ENCODE assay signal across 8 mouse cellular contexts in genomic region chr5:5343267-5343666, GRCm38 (mm10).
DNase-seq lines count a peak whose midpoint lies in the region; ATAC-seq lines count a peak whose summit lies in the region.

No protein-coding gene starts in this region.

- H3K9me3 ChIP-seq in kidney, embryonic 16.5 days (ENCODE audit: low read length) = peaks cover 3% of the 10 kb centered on the region
- H3K9me3 ChIP-seq in forebrain, embryonic 15.5 days = no peaks in the 10 kb centered on the region

- no peak overlapping the region for H3K4me3 ChIP-seq in kidney, embryonic 16.5 days (ENCODE audit: low read length)
- no peak overlapping the region for H3K4me3 ChIP-seq in forebrain, embryonic 15.5 days

- no peaks in the 10 kb centered on the region for H3K27me3 ChIP-seq in kidney, embryonic 16.5 days (ENCODE audit: insufficient read depth, low read length)
- no peaks in the 10 kb centered on the region for H3K27me3 ChIP-seq in forebrain, embryonic 15.5 days

- H3K27ac ChIP-seq in kidney, embryonic 16.5 days (ENCODE audit: low read length) = peak overlapping the region; percentile 76
- peak overlapping the region; percentile 81 for H3K27ac ChIP-seq in forebrain, embryonic 15.5 days (replicated peaks)

- 36% methylated on average over 2 of the region's 2 CpGs for WGBS in kidney, embryonic 16.5 days
- WGBS in forebrain, embryonic 15.5 days = 38% methylated on average over 2 of the region's 2 CpGs

- no peaks in the 10 kb centered on the region for H3K36me3 ChIP-seq in kidney, embryonic 16.5 days (ENCODE audit: insufficient read depth, low read length)
- H3K36me3 ChIP-seq in forebrain, embryonic 15.5 days = no peaks in the 10 kb centered on the region

- no peak for DNase-seq in kidney, postnatal 36 days
- DNase-seq in heart, postnatal 4 days = peak; percentile 59
- peak; percentile 39 to 49 for DNase-seq in lung, postnatal 4 days
- no peak for DNase-seq in left cerebral cortex, adult 18-20 months (ENCODE audit: low spot score in 2 of 2)
- DNase-seq in left cerebral cortex, postnatal 25 days (ENCODE audit: low spot score in 2 of 2) = no peak
- DNase-seq in layer of hippocampus, adult 8-10 months (ENCODE audit: low spot score in 2 of 2) = no peak

- peak; percentile 83 for ATAC-seq in kidney, embryonic 16.5 days (ENCODE audit: low FRiP score, low TSS enrichment)
- ATAC-seq in forebrain, embryonic 15.5 days (replicated peaks) = peak; percentile 72

- no peak overlapping the region for H3K9ac ChIP-seq in kidney, embryonic 16.5 days (replicated peaks; ENCODE audit: low read length)
- no peak overlapping the region for H3K9ac ChIP-seq in forebrain, embryonic 15.5 days (replicated peaks)

- intact Hi-C loops in left cerebral cortex, postnatal 25 days (cut with DNase I) = no loop called here

- H3K4me2 ChIP-seq in kidney, embryonic 16.5 days (replicated peaks; ENCODE audit: low read depth, low read length) = no peak overlapping the region
- no peak overlapping the region for H3K4me2 ChIP-seq in forebrain, embryonic 15.5 days (replicated peaks)

- H3K4me1 ChIP-seq in kidney, embryonic 16.5 days (ENCODE audit: insufficient read depth, low read length) = peaks cover 18% of the 10 kb centered on the region
- H3K4me1 ChIP-seq in forebrain, embryonic 15.5 days = peaks cover 26% of the 10 kb centered on the region

Comparison
In these comparisons a context has a peak if more than half of its experiments do, and no peak if none do; other contexts are left out.
1. DNase-seq: peak in heart, postnatal 4 days (single experiment) and lung, postnatal 4 days (2 of 2); none in kidney, postnatal 36 days (0 of 2), left cerebral cortex, adult 18-20 months (0 of 2), left cerebral cortex, postnatal 25 days (0 of 2) and layer of hippocampus, adult 8-10 months (0 of 2).